Mouse (Mus musculus) ES-E14 (cell line): ENCODE measurements around the gene Mapk1.

Source experiments
- CHD2 ChIP-seq: IDR thresholded peaks from 2 replicates; pipeline ENCODE4 v1.6.1; 2014; ENCODE audit warnings: mild to moderate bottlenecking, low read depth, low read length, inconsistent platforms
- ZNF384 ChIP-seq: IDR thresholded peaks from 2 replicates; pipeline ENCODE4 v1.6.1; 2012; ENCODE audit warnings: low read depth, low read length, inconsistent platforms

DNA sequence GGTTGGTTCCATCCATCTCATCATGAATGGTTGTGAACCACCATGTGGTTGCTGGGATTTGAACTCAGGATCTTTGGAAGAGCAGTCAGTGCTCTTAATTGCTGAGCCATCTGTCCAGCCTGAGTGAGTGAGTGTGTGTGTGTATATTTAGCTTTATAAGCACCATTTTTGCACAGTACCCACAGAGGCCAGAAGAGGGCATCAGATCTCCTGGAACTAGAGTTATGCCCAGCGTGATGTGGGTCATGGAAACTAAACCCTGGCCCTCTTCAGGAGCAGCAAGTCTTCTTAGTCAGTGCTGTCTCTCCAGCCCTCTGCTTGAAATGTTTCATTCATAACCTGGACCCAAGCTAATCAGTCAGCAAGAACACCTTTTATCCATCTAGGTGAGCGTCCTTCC is 93.1 kb downstream of the Mapk1 start:
- TF ChIP-seq ZNF384, result no peak
- TF ChIP-seq CHD2, result no peak
